Mouse (Mus musculus): ENCODE measurements around the gene Gmps. TPM values are rescaled to one million over a fixed set of nuclear protein-coding genes. Genes with fewer than 3 reads are reported as not detected.

The Gmps gene
- polyA plus RNA-seq (2014; fragmentation: Illumina TruSeq; extraction: RNeasy Lipid Tissue Mini Kit (QIAGEN cat#74804); ENCODE audit: low read depth, low replicate concordance) = 14.6 TPM

DNA sequence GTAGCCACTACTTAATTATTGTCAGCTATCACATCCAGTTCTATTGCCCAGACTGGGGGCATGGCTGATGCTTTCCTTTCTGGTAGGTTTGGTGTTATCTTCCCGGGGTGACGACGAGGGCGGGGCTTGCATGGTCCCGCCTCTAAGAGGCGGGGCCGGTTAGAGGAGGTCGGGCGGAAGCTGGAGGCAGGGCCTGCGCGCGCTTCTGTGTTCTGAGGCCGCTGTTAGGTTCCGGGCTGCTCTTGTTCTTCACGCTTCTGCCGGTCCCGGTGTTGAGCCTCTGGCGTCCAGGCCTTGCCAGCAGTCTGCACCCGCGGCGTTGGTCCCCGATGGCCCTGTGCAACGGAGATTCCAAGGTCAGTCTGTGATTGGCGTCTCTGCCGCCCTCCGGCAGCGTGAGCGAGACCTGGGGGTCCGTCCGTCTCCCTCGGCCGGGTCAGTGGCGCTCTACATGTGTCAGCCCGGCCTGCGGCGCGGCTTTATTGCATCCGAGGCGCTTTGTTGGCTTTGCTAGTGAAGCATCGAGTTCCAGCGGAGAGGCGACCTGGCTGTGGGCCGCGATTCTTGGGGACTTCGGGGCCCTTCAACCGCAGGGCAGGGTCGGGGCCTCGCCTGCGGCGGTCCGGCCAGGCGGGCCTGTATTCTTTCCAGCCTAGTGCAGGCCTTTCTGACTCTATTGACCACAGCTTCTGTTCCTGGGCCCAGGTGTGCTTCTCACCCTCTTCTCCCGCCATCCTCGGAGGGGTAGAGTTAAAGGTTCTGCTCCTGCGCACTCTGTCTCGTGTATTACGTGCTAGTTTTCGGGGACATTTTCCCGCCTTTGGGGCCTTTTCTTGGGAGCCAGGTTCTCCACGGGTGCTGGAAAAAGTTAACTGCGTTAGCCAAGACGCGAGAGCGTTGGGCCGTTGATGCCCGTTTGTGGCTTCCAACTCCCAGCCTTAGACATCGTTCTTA is at the start of gene Gmps:
Gene Gmps, plus strand, starts transcription at position 152 of the 954 bp plus-strand sequence.

DNA sequence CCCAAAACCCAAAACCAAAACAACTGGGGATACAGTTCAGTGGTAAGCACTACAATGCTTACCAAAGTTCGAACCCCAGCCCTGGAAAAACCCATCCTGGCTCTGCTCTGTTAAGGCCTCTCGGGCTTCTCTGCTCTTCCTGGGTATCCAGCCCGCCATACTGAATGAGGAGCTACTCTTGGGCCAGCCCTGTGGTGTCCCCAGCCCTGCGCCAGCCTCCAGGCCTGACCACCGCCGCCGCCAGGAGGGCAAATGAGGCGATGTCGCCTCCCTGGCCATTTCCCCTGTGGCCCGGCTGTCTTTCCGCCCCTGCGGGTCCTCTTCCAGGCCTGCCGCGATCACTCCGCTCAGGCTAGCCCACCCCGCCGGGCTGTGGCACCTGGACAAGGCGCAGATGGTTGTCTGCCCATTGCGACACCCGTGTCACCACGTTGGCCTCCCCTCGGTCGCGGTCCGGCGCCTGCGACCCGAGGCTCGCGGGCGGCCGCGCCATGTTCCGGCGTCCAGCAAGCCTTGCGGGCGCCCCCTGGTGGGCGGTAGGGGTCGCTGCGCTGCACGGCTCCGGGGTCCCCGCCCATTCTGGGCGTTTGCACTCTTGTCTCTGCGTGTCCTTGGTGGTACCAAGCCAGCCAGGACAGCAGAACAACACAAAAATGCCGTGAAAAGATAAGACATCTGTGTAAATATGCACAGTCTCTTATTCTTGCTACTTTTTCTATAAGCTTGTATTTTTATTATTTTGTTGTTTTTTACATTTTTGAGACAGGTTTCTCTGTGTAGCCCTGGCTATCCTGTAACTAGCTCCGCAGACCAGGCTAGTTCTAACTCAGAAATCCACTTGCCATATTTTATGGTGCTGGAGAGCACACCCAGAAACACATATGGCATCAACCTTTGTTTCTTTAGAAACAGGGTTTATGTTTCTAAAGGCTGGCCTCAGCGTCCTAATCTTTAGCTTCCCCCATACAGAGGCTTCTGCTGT is 46.7 kb upstream of the Gmps start, which contains the start of gene E130311K13Rik:
Gene E130311K13Rik, minus strand, starts transcription at position 595 of the 982 bp plus-strand sequence.

DNA sequence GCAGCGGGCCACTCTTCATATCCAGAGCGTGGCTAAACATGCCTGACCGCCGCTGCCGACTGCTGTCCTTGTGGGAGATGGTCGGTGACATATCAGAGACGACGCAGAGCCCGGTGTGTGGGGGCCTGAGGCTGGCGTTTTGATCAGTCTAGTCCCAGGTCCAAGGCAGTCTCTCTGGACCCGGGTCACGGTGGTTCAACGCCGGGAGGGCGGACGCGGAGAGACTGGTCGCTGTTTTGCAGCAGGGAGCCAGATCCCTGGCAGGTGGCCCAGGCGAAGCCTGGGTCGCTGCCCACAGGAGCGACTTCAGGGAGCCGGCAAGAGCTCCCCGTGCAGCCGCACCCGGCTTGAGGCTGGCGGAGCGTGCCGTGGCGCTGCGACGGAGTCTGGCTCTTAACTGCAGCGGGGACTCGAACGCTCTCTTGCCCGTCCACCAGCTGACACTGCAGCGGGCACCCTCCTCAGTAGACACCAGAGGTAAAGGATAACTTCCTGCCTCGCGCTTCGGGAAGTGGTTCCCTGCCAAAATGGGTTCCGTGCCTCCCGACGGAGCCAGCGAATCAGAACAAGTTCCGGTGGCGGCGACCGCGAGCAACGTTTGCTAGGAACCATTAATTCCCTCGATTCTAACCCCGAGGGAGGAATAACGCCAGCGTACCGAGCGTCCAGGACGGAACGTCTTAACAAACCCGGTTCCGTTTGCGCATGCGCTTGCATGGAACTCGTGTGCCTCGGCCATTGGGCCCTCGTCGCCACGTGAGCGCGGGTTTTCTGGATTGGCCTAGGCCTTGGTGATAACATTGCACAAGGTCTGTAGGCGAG is 11.6 kb upstream of the Gmps start, which contains the start of gene Slc33a1:
Gene Slc33a1, minus strand, starts transcription at position 669 of the 822 bp plus-strand sequence.

Other genes starting within 250 kb of the Gmps start
- gene Plch1, start 76.6 kb upstream of the Gmps start, polyA plus RNA-seq (2014; fragmentation: Illumina TruSeq; extraction: RNeasy Lipid Tissue Mini Kit (QIAGEN cat#74804); ENCODE audit: low read depth, low replicate concordance) = 0.08 TPM
- gene E130311K13Rik, start 46.6 kb upstream of the Gmps start, polyA plus RNA-seq (2014; fragmentation: Illumina TruSeq; extraction: RNeasy Lipid Tissue Mini Kit (QIAGEN cat#74804); ENCODE audit: low read depth, low replicate concordance) = 9.0 TPM
- 11.2 TPM for gene Slc33a1, start 11.3 kb upstream of the Gmps start, polyA plus RNA-seq (2014; fragmentation: Illumina TruSeq; extraction: RNeasy Lipid Tissue Mini Kit (QIAGEN cat#74804); ENCODE audit: low read depth, low replicate concordance)
- gene Vmn2r1, start 105.4 kb downstream of the Gmps start, polyA plus RNA-seq (2014; fragmentation: Illumina TruSeq; extraction: RNeasy Lipid Tissue Mini Kit (QIAGEN cat#74804); ENCODE audit: low read depth, low replicate concordance) = not detected
- gene Vmn2r2, start 165.8 kb downstream of the Gmps start, polyA plus RNA-seq (2014; fragmentation: Illumina TruSeq; extraction: RNeasy Lipid Tissue Mini Kit (QIAGEN cat#74804); ENCODE audit: low read depth, low replicate concordance) = not detected